Mouse (Mus musculus) cerebral cortex, adult 2 months (tissue): Measurements from ENCODE around the gene Olfr494.

Source experiments
- WGBS: fragments of 180-500 bp; shearing (Covaris S2); methylation state at CpG from one replicate; pipeline ENCODE4 v1.1.7; 2018; 5-methylcytosine and 5-hydroxymethylcytosine counted together

The Olfr494 gene

GRCm38 (mm10) chr7:108365035-108365434 lies at the start of gene Olfr494:
TSS of gene Olfr494 (plus strand) at chr7:108365335.
- 76% methylated on average over 3 of the region's 3 CpGs for WGBS

GRCm38 (mm10) chr7:108323574-108323973 lies 41.6 kb upstream of the Olfr494 start, which contains the start of gene Olfr492:
TSS of gene Olfr492 (minus strand) at chr7:108323674.
- 79% methylated on average over 2 of the region's 2 CpGs for WGBS

GRCm38 (mm10) chr7:108346879-108347278 lies 18.3 kb upstream of the Olfr494 start, which contains the start of gene Olfr493:
TSS of gene Olfr493 (minus strand) at chr7:108346979.
- 60% methylated on average over 1 of the region's 1 CpGs for WGBS

GRCm38 (mm10) chr7:108392867-108393266 lies 27.7 kb downstream of the Olfr494 start, which contains the start of gene Olfr495:
TSS of gene Olfr495 (plus strand) at chr7:108393167.
- whole genome bisulfite sequencing = 67% methylated on average over 1 of the region's 1 CpGs
